Mouse (Mus musculus) liver, adult 2 months (tissue): ENCODE measurements around the gene Il2.

Source experiments
- CTCF ChIP-seq: fragments of 200-500 bp; IDR thresholded peaks from 2 replicates; pipeline ENCODE4 v1.5.1; 2011; ENCODE audit warnings: low read depth, low read length, control low read depth
- POLR2A ChIP-seq: fragments of 200-500 bp; IDR thresholded peaks from 2 replicates; pipeline ENCODE4 v1.6.1; 2011; ENCODE audit warnings: low read length, control low read depth; ENCODE audit not compliant: insufficient read depth; ENCODE audit errors: extremely low read depth

- TF ChIP-seq CTCF (no peak), POLR2A (no peak)
These were observed 20.6 kb upstream of the Il2 start for GRCm38 (mm10) chr3:37146406-37146805.
